Mouse (Mus musculus): ENCODE results near the gene Sept3. TPM values are rescaled to one million over a fixed set of nuclear protein-coding genes. Genes with fewer than 3 reads are reported as not detected.

Sept3 gene
- 1.8 and 1.9 TPM in 2 replicates for polyA plus RNA-seq (2015; fragmentation: Nextera tagmentation; extraction: Ambion mirVana)

- Histone ChIP-seq H3K36me3 (ENCODE audit: control insufficient read depth, insufficient read depth, low read length) (no peaks in the 10 kb centered on the region), H3K4me2 (ENCODE audit: low read depth, low read length) (peak within 1 kb of the TSS; percentile 98), H3K4me3 (ENCODE audit: low read length) (peak within 1 kb of the TSS; percentile 59), H3K27ac (ENCODE audit: low read length) (no peak within 1 kb of the TSS), H3K27me3 (ENCODE audit: control insufficient read depth, insufficient read depth, low read depth, low read length) (peaks cover 42% of the 10 kb centered on the region), H3K4me1 (replicated peaks; ENCODE audit: control insufficient read depth, insufficient read depth, low read length) (peaks cover 10% of the 10 kb centered on the region), H3K9ac (ENCODE audit: low read length) (peak within 1 kb of the TSS; percentile 60), H3K9me3 (ENCODE audit: control insufficient read depth, low read length) (no peaks in the 10 kb centered on the region)
- WGBS = 26% methylated on average over 6 of the region's 6 CpGs
- no peak for ATAC-seq (ENCODE audit: low read depth)
Measured at GRCm38 (mm10) chr15:82274593-82274926, at the start of gene Sept3. TSS of gene Sept3 (plus strand) at chr15:82274893.

DNA sequence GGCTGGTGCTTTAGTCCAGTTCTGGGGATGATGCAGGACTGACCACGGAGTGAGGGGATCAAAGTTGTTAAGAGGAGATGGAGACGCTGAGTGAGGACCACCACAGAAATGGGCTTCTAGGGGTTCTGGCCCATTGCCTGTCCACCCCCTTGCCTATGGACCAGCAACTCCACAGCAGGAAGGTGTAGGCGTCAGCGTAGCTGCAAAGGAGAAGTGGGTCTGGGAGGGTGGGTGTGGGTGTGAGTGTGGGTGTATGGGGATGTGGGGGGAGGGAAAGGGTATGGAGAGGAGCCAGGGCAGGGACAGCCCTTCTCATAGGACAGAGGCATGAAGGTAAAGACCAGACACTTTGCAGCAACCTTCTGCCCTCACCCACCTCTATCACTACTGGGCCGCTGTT, 48.9 kb upstream of the Sept3 start:
- no peak for ATAC-seq (ENCODE audit: low read depth)
- WGBS = 75% methylated on average over 5 of the region's 5 CpGs
- Histone ChIP-seq H3K4me1 (replicated peaks; ENCODE audit: control insufficient read depth, insufficient read depth, low read length) (peaks cover 6% of the 10 kb centered on the region), H3K4me3 (ENCODE audit: low read length) (no peak overlapping the region), H3K27me3 (ENCODE audit: control insufficient read depth, insufficient read depth, low read depth, low read length) (peaks cover 19% of the 10 kb centered on the region), H3K9ac (ENCODE audit: low read length) (no peak overlapping the region), H3K4me2 (ENCODE audit: low read depth, low read length) (no peak overlapping the region), H3K36me3 (ENCODE audit: control insufficient read depth, insufficient read depth, low read length) (no peaks in the 10 kb centered on the region), H3K27ac (ENCODE audit: low read length) (no peak overlapping the region), H3K9me3 (ENCODE audit: control insufficient read depth, low read length) (no peaks in the 10 kb centered on the region)

- peak; percentile 46 for ATAC-seq (ENCODE audit: low read depth)
- Histone ChIP-seq H3K9ac (ENCODE audit: low read length) (no peak overlapping the region), H3K4me1 (replicated peaks; ENCODE audit: control insufficient read depth, insufficient read depth, low read length) (no peaks in the 10 kb centered on the region; the same call in 1 of the 2 replicates)
Measured at GRCm38 (mm10) chr15:82229542-82230045, 45.1 kb upstream of the Sept3 start.

DNA sequence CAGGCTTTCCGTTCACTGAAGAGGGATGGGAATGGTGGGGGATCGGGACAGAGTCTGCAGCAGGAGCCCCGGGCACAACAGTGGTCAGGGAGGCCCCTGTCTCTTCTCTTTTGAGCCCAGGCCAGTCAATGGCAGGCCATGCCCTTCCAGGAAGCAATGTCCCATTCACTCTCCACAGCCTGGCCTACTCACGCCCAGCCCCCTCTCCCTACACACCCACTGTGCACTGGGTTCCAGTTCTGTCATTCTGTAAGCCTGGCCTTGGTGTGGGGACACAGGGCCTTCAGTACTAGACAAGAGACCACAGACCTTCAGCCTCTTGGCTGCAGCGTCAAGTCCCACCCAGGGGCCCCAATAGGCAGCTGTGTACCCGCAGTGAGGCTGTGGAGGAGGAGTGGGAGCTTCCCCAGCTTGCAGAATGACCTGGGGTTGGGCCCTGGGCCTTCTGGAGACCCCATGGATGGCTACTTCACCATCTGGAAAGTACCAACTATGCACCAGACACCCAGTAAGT, 44.5 kb upstream of the Sept3 start:
- Histone ChIP-seq H3K9me3 (ENCODE audit: control insufficient read depth, low read length) (no peaks in the 10 kb centered on the region), H3K9ac (ENCODE audit: low read length) (no peak overlapping the region), H3K27ac (ENCODE audit: low read length) (no peak overlapping the region), H3K36me3 (ENCODE audit: control insufficient read depth, insufficient read depth, low read length) (no peaks in the 10 kb centered on the region), H3K4me2 (ENCODE audit: low read depth, low read length) (no peak overlapping the region), H3K4me3 (ENCODE audit: low read length) (no peak overlapping the region), H3K27me3 (ENCODE audit: control insufficient read depth, insufficient read depth, low read depth, low read length) (peaks cover 2% of the 10 kb centered on the region), H3K4me1 (replicated peaks; ENCODE audit: control insufficient read depth, insufficient read depth, low read length) (no peaks in the 10 kb centered on the region; the same call in 1 of the 2 replicates)
- ATAC-seq (ENCODE audit: low read depth) = no peak
- 75% methylated on average over 6 of the region's 6 CpGs for WGBS

More at GRCm38 (mm10) chr15:82229542-82230045, 45.1 kb upstream of the Sept3 start:
- no peak overlapping the region for H3K27ac ChIP-seq (ENCODE audit: low read length)
- H3K4me3 ChIP-seq (ENCODE audit: low read length) = no peak overlapping the region
- H3K36me3 ChIP-seq (ENCODE audit: control insufficient read depth, insufficient read depth, low read length) = no peaks in the 10 kb centered on the region
- no peak overlapping the region for H3K4me2 ChIP-seq (ENCODE audit: low read depth, low read length)
- peaks cover 7% of the 10 kb centered on the region for H3K27me3 ChIP-seq (ENCODE audit: control insufficient read depth, insufficient read depth, low read depth, low read length)
- 41% methylated on average over 11 of the region's 11 CpGs for WGBS
- H3K9me3 ChIP-seq (ENCODE audit: control insufficient read depth, low read length) = no peaks in the 10 kb centered on the region

GRCm38 (mm10) chr15:82231100-82231499, 43.6 kb upstream of the Sept3 start:
- Histone ChIP-seq H3K27me3 (ENCODE audit: control insufficient read depth, insufficient read depth, low read depth, low read length) (no peaks in the 10 kb centered on the region), H3K4me1 (replicated peaks; ENCODE audit: control insufficient read depth, insufficient read depth, low read length) (no peaks in the 10 kb centered on the region; the same call in 1 of the 2 replicates), H3K4me2 (ENCODE audit: low read depth, low read length) (no peak overlapping the region), H3K4me3 (ENCODE audit: low read length) (no peak overlapping the region), H3K36me3 (ENCODE audit: control insufficient read depth, insufficient read depth, low read length) (no peaks in the 10 kb centered on the region), H3K9me3 (ENCODE audit: control insufficient read depth, low read length) (no peaks in the 10 kb centered on the region), H3K9ac (ENCODE audit: low read length) (no peak overlapping the region), H3K27ac (ENCODE audit: low read length) (no peak overlapping the region)
- no peak; the same call in 1 of the 2 replicates for ATAC-seq (ENCODE audit: low read depth)
- 56% methylated on average over 4 of the region's 4 CpGs for WGBS

DNA sequence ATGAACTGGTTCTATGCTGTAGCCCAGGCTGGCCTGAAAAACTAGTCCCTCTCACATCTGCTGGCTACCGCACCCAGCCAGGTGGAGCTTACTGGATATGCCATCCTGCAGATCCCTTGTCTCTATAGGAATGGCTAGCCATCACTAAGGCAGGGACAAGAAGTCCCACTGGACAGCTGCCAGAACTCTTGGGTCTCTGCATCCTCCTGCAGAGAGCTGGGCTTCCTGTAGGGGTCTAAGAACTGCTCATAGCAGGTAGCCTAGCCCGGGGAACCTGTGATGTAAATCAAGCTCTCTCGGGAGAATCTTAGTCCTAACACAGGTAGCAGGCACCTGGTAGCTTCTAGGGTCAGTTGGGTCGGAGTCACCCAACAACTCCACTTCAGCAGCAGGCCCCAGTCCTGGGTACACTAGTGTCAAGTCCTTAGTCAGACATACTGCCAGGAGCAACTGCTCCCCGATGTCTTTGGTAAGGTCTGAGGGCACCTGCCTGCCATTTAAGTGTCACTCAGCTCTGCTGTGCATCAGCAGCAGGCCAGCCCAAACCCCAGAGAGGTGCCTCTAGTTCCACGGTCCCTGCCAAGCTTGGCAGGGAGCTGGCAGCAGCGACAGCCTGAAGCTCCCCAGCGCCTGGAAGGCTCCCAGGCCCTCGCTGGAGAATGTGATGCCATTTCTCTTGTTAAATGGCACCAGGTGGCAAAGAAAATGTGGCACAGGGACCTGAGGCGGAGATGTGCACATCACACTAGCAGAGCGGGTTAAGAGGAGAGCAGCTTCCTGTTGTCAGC, 42.9 kb upstream of the Sept3 start:
- Histone ChIP-seq H3K36me3 (ENCODE audit: control insufficient read depth, insufficient read depth, low read length) (no peaks in the 10 kb centered on the region), H3K27ac (ENCODE audit: low read length) (no peak overlapping the region), H3K4me1 (replicated peaks; ENCODE audit: control insufficient read depth, insufficient read depth, low read length) (no peaks in the 10 kb centered on the region; the same call in 1 of the 2 replicates), H3K9me3 (ENCODE audit: control insufficient read depth, low read length) (no peaks in the 10 kb centered on the region), H3K4me2 (ENCODE audit: low read depth, low read length) (no peak overlapping the region), H3K4me3 (ENCODE audit: low read length) (no peak overlapping the region), H3K9ac (ENCODE audit: low read length) (no peak overlapping the region), H3K27me3 (ENCODE audit: control insufficient read depth, insufficient read depth, low read depth, low read length) (no peaks in the 10 kb centered on the region)
- WGBS = 60% methylated on average over 11 of the region's 11 CpGs
- no peak for ATAC-seq (ENCODE audit: low read depth)

DNA sequence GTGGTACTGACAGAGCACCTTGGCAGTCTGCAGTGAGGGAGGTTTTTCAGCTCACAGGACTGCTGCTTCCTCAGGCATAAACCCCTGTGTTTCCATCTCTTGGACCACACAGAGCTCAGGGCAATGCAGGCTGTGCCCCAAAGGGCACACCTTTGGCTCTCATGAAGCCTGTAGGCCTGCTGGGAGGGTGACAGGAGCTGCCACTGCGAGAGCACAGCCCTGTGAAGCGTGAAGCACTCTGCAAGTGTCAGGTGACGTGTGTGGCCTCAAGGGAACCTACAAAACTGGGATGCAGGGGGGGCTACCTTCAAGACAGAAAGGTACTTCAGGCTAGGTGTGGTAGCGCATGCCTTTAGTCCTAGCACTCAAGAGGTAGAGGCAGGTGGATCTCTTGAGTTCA, 42.0 kb upstream of the Sept3 start:
- Histone ChIP-seq H3K4me2 (ENCODE audit: low read depth, low read length) (no peak overlapping the region), H3K4me1 (replicated peaks; ENCODE audit: control insufficient read depth, insufficient read depth, low read length) (no peaks in the 10 kb centered on the region; the same call in 1 of the 2 replicates), H3K36me3 (ENCODE audit: control insufficient read depth, insufficient read depth, low read length) (no peaks in the 10 kb centered on the region), H3K4me3 (ENCODE audit: low read length) (no peak overlapping the region), H3K9me3 (ENCODE audit: control insufficient read depth, low read length) (no peaks in the 10 kb centered on the region), H3K27me3 (ENCODE audit: control insufficient read depth, insufficient read depth, low read depth, low read length) (no peaks in the 10 kb centered on the region), H3K9ac (ENCODE audit: low read length) (no peak overlapping the region), H3K27ac (ENCODE audit: low read length) (no peak overlapping the region)
- no peak for ATAC-seq (ENCODE audit: low read depth)
- 56% methylated on average over 4 of the region's 4 CpGs for WGBS

DNA sequence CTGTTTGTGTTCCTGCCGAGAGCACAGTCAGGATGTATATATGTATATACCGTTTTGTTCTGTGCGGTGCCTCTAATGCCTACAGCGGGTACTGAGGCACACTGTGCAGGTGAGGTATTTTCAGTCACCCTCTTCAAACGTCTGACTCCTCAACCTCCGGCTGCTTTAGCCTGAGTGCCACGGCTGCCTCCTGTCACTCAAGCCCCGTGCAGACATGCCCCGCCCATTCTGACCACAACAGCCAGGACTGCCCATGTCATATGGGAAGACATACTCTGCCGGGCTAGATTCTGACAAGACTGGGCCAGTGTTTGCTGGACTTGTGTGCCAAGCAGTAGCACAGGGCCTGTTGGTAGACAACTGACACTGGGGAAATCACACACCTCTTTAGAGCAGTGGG, 39.0 kb upstream of the Sept3 start:
- ATAC-seq (ENCODE audit: low read depth) = peak; percentile 39; the same call in 1 of the 2 replicates
- WGBS = 48% methylated on average over 10 of the region's 10 CpGs
- Histone ChIP-seq H3K4me2 (ENCODE audit: low read depth, low read length) (no peak overlapping the region), H3K4me3 (ENCODE audit: low read length) (no peak overlapping the region), H3K9me3 (ENCODE audit: control insufficient read depth, low read length) (no peaks in the 10 kb centered on the region), H3K9ac (ENCODE audit: low read length) (no peak overlapping the region), H3K27me3 (ENCODE audit: control insufficient read depth, insufficient read depth, low read depth, low read length) (no peaks in the 10 kb centered on the region), H3K27ac (ENCODE audit: low read length) (no peak overlapping the region), H3K36me3 (ENCODE audit: control insufficient read depth, insufficient read depth, low read length) (no peaks in the 10 kb centered on the region), H3K4me1 (replicated peaks; ENCODE audit: control insufficient read depth, insufficient read depth, low read length) (no peaks in the 10 kb centered on the region)

DNA sequence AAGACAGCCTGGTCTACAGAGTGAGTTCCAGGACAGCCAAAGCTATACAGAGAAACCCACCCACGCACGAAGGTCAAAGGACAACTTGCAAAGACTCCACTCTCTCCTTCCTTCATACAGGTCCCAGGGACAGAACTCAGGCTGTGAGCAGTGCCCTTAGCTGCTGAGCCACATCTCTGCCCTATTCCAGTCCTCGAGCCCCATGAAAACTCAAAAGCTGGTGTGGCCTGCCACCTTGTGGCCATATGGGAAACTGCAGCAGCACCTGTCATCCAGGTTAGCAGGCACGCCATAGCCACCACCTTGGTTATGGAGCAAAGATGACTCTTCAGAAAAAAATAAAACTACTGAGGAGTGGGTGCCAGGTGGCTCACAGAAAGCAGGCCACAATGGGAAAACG, 38.1 kb upstream of the Sept3 start:
- H3K4me1 ChIP-seq (replicated peaks; ENCODE audit: control insufficient read depth, insufficient read depth, low read length) = no peaks in the 10 kb centered on the region
- no peaks in the 10 kb centered on the region for H3K36me3 ChIP-seq (ENCODE audit: control insufficient read depth, insufficient read depth, low read length)
- no peak overlapping the region for H3K27ac ChIP-seq (ENCODE audit: low read length)
- H3K9me3 ChIP-seq (ENCODE audit: control insufficient read depth, low read length) = no peaks in the 10 kb centered on the region
- H3K4me3 ChIP-seq (ENCODE audit: low read length) = no peak overlapping the region
- H3K4me2 ChIP-seq (ENCODE audit: low read depth, low read length) = no peak overlapping the region
- peak; percentile 70 for ATAC-seq (ENCODE audit: low read depth)
- WGBS = 28% methylated on average over 5 of the region's 5 CpGs
- no peak overlapping the region for H3K9ac ChIP-seq (ENCODE audit: low read length)
- H3K27me3 ChIP-seq (ENCODE audit: control insufficient read depth, insufficient read depth, low read depth, low read length) = no peaks in the 10 kb centered on the region
